Mouse (Mus musculus): Measurements from ENCODE around the gene Fbxo39. TPM values are rescaled to one million over a fixed set of nuclear protein-coding genes. Genes with fewer than 3 reads are reported as not detected.

The Fbxo39 gene
- not detected in 2 replicates for polyA plus RNA-seq (2016; fragmentation: Nextera tagmentation; extraction: Ambion mirVana)

DNA sequence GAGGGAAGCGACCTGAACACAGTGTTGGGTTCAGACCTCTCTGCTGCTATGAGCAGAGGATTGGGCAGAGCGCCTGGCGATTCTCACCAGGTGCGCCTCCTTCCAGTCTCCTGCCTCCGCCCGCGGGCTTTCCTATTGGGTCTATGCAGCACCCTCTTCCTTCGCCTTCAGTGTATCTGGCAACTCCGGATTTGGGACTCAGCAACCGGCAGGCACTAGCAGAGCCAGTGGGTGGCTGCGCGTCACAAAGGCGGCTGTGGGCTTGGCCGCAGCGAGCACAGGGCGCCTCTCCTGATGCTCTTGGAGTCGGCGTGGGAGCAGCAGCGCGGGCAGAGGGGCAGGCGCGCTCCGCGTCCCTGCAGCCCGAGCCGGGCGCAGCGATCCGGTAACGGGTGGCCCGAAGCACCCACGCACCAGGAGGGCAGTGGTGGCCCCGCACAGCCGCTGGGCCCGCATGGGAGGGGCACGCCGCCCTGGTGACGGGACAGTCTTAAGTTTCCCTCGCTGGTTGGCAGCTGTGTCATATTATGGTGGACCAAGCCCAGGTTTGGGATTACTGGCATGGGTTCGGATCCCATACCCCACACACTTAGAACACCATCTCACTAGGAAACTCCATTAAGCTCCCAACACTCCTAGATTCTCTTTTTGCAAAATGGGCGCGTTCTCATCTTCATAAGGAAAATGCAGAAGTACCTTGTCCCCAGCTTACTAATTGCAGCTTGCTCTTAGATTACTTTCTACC, at the start of gene Fbxo39:
Fbxo39 (plus strand) TSS at position 294 of the 745 bp plus-strand sequence.
- peak within 1 kb of the TSS; percentile 47 for H3K4me2 ChIP-seq (replicated peaks)
- peak within 1 kb of the TSS; percentile 15; the same call in 1 of the 2 replicates for H3K9ac ChIP-seq
- no peaks in the 10 kb centered on the region for H3K36me3 ChIP-seq
- no peaks in the 10 kb centered on the region; the same call in 1 of the 2 replicates for H3K9me3 ChIP-seq
- WGBS = 10% methylated on average over 42 of the region's 42 CpGs
- H3K27me3 ChIP-seq = peaks cover 38% of the 10 kb centered on the region
- H3K4me1 ChIP-seq = no peaks in the 10 kb centered on the region; the same call in 1 of the 2 replicates
- H3K27ac ChIP-seq = no peak within 1 kb of the TSS
- no peak for ATAC-seq (ENCODE audit: insufficient number of reproducible peaks, insufficient read depth, low FRiP score, low TSS enrichment)
- H3K4me3 ChIP-seq = peak within 1 kb of the TSS; percentile 26

DNA sequence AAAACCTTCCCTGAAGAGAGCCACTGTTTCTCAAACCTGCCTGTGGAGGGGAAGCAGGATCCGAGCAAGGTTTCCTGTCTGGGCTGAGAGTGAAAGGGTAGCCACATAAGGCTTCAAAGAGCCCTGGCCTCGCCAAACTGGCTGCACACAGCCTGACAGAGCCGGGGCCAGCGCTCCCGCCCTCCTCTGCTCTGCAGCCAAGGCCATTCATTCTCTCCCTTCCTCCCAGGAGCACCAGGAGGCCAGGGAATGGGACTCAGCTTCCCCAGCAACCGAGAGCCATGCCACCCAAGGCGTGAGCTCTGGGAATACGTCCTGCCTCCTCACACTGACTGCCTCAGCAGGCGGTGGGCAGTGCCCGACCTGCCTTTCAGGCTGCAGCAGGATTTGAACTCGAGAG, 48.8 kb upstream of the Fbxo39 start:
- H3K9ac ChIP-seq = no peak overlapping the region
- H3K4me2 ChIP-seq (replicated peaks) = peak overlapping the region; percentile 72
- no peak for ATAC-seq (ENCODE audit: insufficient number of reproducible peaks, insufficient read depth, low FRiP score, low TSS enrichment)
- peaks cover 47% of the 10 kb centered on the region for H3K27me3 ChIP-seq
- H3K9me3 ChIP-seq = no peaks in the 10 kb centered on the region
- 8% methylated on average over 11 of the region's 11 CpGs for WGBS
- H3K4me1 ChIP-seq = 0 out of 2 replicates have a peak, but pooled peaks cover 7% of the 10 kb centered on the region
- H3K36me3 ChIP-seq = no peaks in the 10 kb centered on the region
- no peak overlapping the region for H3K27ac ChIP-seq
- no peak overlapping the region for H3K4me3 ChIP-seq

DNA sequence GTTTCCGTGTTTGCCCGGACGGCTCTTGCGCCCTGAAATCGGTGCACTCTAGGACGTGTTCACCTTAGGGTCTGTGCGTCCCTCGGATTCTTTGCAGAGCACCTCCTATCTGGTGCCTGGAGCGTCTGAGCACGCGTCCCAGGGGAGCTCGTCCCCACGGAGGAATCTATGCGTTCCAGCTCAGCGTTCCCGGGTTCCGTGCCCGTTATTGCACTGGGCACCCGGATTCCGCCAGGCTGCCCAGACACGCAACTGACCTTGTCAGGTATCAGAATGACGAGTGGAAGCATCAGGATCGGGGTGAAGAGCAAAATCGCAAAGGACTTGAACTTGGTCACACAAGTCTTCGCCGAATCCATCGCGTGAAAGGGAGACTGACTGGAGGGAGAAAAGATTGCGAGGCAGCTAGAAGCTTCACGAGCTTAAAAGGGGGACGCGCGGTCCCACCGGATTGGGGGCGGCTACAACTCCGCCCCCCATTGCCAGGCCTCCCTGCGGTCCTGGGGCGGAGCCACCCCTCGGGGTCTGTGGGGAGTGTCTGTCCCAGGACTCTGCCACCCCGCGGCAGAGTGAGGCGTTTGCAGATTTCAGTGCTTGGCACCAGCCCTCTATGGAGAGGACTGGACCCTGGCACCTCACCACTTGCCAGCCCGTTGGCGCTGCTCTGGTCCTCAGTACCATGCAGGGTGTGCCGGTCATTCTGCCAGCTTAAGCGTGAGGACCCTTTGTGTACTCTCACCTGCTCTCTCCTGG, 47.9 kb upstream of the Fbxo39 start:
- no peak overlapping the region for H3K27ac ChIP-seq
- H3K27me3 ChIP-seq = peaks cover 47% of the 10 kb centered on the region
- peak; percentile 84 for ATAC-seq (ENCODE audit: insufficient number of reproducible peaks, insufficient read depth, low FRiP score, low TSS enrichment)
- peak overlapping the region; percentile 38 for H3K4me3 ChIP-seq
- H3K4me1 ChIP-seq = 0 out of 2 replicates have a peak, but pooled peaks cover 7% of the 10 kb centered on the region
- WGBS = 2% methylated on average over 46 of the region's 46 CpGs
- peak overlapping the region; percentile 32; the same call in 1 of the 2 replicates for H3K9ac ChIP-seq
- no peaks in the 10 kb centered on the region for H3K9me3 ChIP-seq
- no peaks in the 10 kb centered on the region for H3K36me3 ChIP-seq
- peak overlapping the region; percentile 72 for H3K4me2 ChIP-seq (replicated peaks)

DNA sequence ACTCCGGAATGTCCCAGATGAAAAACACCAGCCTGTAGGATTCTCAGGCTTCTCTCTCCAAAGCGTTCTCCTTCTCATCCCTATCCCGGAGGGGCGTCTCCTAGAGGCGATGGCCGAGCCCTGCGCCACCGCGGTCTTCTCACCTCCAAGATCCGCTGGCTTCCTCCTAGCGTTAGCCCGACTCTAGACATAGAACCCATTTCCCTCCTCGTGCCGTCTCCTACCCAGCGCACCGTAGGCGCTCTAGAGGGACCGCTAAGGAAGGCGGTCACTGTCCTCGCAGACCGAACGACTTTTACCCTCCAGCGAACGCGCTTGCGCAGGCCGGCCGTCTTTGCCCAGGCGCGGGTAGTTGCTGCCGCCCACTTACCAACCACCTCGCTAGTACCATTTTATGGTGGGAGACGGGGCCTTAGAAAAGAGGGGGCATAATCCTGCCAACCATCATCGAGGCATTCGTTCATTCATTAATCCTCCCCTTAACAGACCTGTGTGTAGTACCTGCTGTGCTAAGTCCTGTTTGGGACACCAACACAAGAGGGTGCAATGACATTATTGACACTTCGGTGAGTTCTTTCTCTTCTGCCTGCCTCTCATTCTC, 47.2 kb upstream of the Fbxo39 start, which contains the start of gene Slc13a5:
Slc13a5 (minus strand) TSS at position 263 of the 601 bp plus-strand sequence.
- no peak within 1 kb of the TSS for H3K27ac ChIP-seq
- H3K9me3 ChIP-seq = no peaks in the 10 kb centered on the region
- H3K4me1 ChIP-seq = 0 out of 2 replicates have a peak, but pooled peaks cover 7% of the 10 kb centered on the region
- no peak for ATAC-seq (ENCODE audit: insufficient number of reproducible peaks, insufficient read depth, low FRiP score, low TSS enrichment)
- WGBS = 4% methylated on average over 36 of the region's 36 CpGs
- H3K36me3 ChIP-seq = no peaks in the 10 kb centered on the region
- peak within 1 kb of the TSS; percentile 72 for H3K4me2 ChIP-seq (replicated peaks)
- peak within 1 kb of the TSS; percentile 38 for H3K4me3 ChIP-seq
- H3K9ac ChIP-seq = peak within 1 kb of the TSS; percentile 32; the same call in 1 of the 2 replicates
- peaks cover 51% of the 10 kb centered on the region for H3K27me3 ChIP-seq

DNA sequence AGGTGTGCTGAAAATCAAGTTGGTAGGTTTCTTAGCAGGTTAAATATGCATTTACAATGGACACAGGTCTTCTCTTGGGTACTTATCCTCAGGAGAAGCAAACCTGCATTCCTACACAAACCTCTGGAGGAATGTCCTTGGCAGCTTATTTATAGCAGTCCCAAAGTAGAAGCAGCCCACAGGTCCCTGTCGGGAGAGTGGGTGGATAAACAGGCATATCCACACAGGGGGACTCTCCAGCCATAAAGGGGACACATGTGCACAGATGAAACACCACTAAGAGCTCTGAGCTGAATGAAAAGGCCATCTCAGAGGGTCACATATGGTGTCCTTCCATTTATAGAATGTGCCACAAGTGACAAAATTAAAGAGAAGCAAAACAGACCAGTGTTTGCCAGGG, 42.5 kb upstream of the Fbxo39 start:
- H3K4me3 ChIP-seq = no peak overlapping the region
- H3K27ac ChIP-seq = no peak overlapping the region
- H3K9me3 ChIP-seq = no peaks in the 10 kb centered on the region
- 42% methylated on average over 1 of the region's 1 CpGs for WGBS
- peaks cover 17% of the 10 kb centered on the region for H3K27me3 ChIP-seq
- no peak for ATAC-seq (ENCODE audit: insufficient number of reproducible peaks, insufficient read depth, low FRiP score, low TSS enrichment)
- no peaks in the 10 kb centered on the region for H3K36me3 ChIP-seq
- H3K9ac ChIP-seq = no peak overlapping the region
- no peak overlapping the region for H3K4me2 ChIP-seq (replicated peaks)
- H3K4me1 ChIP-seq = 0 out of 2 replicates have a peak, but pooled peaks cover 2% of the 10 kb centered on the region

DNA sequence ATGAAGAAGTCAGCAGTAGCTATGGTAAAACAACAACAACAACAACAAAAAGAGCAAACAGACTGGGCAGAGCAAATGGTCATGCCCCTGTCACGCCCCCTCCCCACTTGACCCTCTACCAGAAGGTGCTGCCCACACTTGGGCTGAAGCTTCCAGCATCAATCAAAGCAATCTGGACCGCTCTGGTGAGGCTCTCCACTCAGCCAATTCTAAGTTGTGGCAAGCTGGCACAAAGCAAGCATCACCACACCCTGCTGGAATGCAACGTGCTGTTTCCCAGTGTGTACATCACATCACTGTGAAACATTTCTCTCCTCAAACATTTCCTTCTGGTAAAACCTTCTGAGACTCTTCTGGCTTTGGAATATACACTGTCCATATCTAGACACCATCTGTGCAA, 40.9 kb upstream of the Fbxo39 start:
- no peak overlapping the region for H3K27ac ChIP-seq
- peaks cover 4% of the 10 kb centered on the region; the same call in 1 of the 2 replicates for H3K27me3 ChIP-seq
- 73% methylated on average over 3 of the region's 3 CpGs for WGBS
- no peak overlapping the region for H3K9ac ChIP-seq
- H3K36me3 ChIP-seq = no peaks in the 10 kb centered on the region
- no peak overlapping the region for H3K4me3 ChIP-seq
- H3K4me2 ChIP-seq (replicated peaks) = no peak overlapping the region
- no peaks in the 10 kb centered on the region for H3K4me1 ChIP-seq
- no peaks in the 10 kb centered on the region for H3K9me3 ChIP-seq
- no peak for ATAC-seq (ENCODE audit: insufficient number of reproducible peaks, insufficient read depth, low FRiP score, low TSS enrichment)

DNA sequence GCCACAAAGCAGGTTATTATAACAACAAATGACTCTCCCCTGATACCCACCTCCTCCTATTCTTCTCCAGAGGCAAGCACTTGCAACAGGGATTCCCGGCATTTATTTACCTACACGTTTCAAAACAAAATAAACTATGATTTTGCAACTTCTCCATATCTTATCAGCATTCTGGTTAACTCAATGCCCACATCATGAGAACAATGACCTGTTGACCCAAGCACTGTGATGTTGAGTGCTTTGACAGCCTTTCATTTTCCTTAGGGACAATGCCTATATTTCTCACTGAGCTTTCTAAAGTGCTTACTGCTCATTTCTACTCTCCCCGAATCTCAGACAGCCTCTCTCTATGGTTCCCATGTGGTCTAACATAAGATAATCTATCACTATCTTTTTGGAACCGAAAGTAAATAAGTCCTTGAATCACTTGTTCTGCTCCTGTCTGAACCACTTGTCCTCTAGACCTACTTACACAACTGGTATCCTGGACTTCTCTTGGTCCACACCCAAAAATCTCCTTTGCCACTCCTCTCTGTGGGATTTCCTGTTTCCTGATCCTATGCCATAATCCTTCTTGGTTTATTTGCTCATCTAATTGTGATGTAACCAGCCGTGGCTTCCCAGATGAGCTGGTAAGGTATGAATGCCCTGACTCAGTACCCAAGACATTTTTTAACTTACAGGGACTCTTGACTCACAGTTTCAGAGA, 32.9 kb upstream of the Fbxo39 start:
- Histone ChIP-seq H3K36me3 (no peaks in the 10 kb centered on the region), H3K4me2 (replicated peaks) (no peak overlapping the region), H3K27ac (no peak overlapping the region), H3K27me3 (no peaks in the 10 kb centered on the region), H3K4me3 (no peak overlapping the region), H3K9ac (no peak overlapping the region), H3K9me3 (no peaks in the 10 kb centered on the region), H3K4me1 (no peaks in the 10 kb centered on the region)
- no peak for ATAC-seq (ENCODE audit: insufficient number of reproducible peaks, insufficient read depth, low FRiP score, low TSS enrichment)
- 83% methylated on average over 5 of the region's 5 CpGs for WGBS

DNA sequence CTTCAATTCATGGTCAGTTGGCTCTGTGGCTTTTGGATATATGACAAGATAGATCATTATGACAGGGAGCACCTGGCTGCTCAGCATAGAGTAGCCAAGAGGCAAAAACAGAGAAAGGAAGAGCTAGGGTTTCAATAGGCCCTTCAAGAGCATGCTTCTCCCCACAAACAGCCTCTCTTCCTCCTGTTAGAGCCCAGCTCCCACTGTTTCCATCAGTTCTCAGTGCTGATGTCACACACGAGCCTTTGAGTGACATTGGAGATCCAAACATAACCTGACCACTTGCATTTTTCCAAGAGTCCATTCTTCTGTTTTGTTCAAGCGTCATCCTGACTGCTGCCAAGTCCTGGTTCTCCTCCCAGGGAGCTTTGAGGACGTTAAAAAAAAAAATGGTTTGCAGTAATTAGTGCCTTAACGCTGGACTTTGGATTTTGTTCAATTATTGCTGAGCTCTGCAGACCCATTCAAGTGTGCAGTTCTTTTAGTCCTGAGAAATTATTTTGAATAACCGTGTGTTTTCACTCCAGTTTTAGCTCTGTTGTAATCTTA, 32.3 kb upstream of the Fbxo39 start:
- Histone ChIP-seq H3K9ac (no peak overlapping the region), H3K4me1 (no peaks in the 10 kb centered on the region), H3K27me3 (no peaks in the 10 kb centered on the region), H3K9me3 (no peaks in the 10 kb centered on the region), H3K36me3 (no peaks in the 10 kb centered on the region), H3K27ac (no peak overlapping the region), H3K4me2 (replicated peaks) (no peak overlapping the region), H3K4me3 (no peak overlapping the region)
- ATAC-seq (ENCODE audit: insufficient number of reproducible peaks, insufficient read depth, low FRiP score, low TSS enrichment) = no peak
- WGBS = 56% methylated on average over 5 of the region's 5 CpGs

DNA sequence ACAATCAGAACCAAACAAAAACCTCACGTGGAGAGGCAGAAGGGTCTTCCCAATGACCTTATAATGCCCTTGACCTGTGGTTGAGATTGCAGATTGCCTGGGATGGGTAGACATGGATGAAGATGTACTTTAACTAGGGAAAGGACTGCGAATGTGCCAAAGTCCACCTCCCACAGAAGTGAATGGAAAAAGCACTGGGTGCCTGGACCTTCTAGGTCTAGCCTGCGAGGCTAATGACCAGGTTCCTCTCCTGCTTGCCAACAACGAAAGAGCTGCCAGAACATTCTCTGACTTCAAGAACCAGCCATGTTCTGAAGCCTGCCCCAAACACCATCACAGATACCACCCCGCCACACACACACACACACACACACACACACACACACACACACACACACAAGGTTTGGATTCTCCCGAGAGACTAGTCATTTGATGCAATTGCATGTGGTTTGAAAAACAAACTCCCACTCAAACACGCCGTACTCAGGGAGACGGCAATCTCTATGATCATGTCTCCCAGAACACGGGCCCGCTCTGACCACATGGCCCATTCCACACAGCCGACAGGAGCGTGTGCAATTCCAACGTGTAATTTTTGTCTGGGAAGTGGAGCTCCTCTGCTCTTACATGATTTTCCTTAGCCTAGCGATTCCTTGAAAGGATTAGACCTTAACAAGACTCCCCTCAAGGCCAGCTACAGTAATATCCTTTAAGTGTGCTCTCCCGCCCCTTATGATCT, 30.6 kb upstream of the Fbxo39 start:
- Histone ChIP-seq H3K36me3 (no peaks in the 10 kb centered on the region), H3K9me3 (no peaks in the 10 kb centered on the region), H3K4me3 (no peak overlapping the region), H3K4me1 (no peaks in the 10 kb centered on the region), H3K4me2 (replicated peaks) (no peak overlapping the region), H3K27me3 (no peaks in the 10 kb centered on the region), H3K9ac (no peak overlapping the region), H3K27ac (no peak overlapping the region)
- no peak for ATAC-seq (ENCODE audit: insufficient number of reproducible peaks, insufficient read depth, low FRiP score, low TSS enrichment)
- WGBS = 84% methylated on average over 16 of the region's 16 CpGs

DNA sequence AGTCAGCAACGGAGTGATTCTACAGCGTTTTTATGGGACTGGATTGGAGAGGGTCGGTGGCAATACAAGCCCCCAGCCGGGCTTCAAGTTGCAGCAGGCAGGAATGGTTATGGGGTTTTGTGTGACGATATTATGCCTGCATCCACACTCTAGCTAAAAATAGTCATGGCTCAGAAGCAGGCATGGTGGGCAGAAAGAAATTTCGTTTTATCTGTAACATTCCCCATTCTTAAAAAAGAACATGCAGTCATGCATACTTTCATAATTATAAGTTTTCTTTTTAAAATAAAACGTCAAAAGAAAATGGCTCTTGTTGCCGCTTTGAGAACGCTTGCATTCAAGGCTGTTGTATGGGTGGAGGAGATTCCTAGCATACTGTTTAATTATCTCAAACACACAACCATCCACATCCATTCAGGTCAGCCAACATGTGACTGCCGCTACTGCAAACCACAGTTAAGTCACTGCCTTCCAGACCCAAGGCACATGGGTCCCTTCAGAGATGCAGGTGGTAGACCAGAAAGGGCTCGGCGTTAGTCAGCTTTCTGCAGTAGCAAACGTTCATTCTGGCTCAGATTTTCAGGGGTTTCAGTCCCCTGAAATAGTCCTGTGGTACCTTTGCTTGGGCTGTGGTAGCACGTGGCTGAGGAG, 29.6 kb upstream of the Fbxo39 start:
- Histone ChIP-seq H3K4me2 (replicated peaks) (no peak overlapping the region), H3K27ac (no peak overlapping the region), H3K4me1 (no peaks in the 10 kb centered on the region), H3K36me3 (no peaks in the 10 kb centered on the region), H3K9me3 (no peaks in the 10 kb centered on the region), H3K9ac (no peak overlapping the region), H3K27me3 (no peaks in the 10 kb centered on the region), H3K4me3 (no peak overlapping the region)
- 78% methylated on average over 14 of the region's 14 CpGs for WGBS
- no peak for ATAC-seq (ENCODE audit: insufficient number of reproducible peaks, insufficient read depth, low FRiP score, low TSS enrichment)
